Mouse (Mus musculus) hindbrain, embryonic 16.5 days (tissue): ENCODE results near the gene Syne1. TPM values are rescaled to one million over a fixed set of nuclear protein-coding genes. Genes with fewer than 3 reads are reported as not detected.

Experiments
- ATAC-seq: fragments of 200-750 bp; cut with Nextera tagmentation; 2 replicates; pipeline ENCODE4 v1.8.0; 2017; ENCODE audit warnings: moderate TSS enrichment, moderate library complexity
- H3K27ac ChIP-seq: fragments of 300-500 bp; sonication (generic); 2 replicates; pipeline ENCODE4 v1.5.1; 2014; ENCODE audit warnings: low read depth, mild to moderate bottlenecking, control low read depth, low read length, moderate library complexity
- H3K27me3 ChIP-seq: fragments of 300-500 bp; sonication (generic); replicated peaks from 2 replicates; pipeline ENCODE4 v1.6.1; 2014; ENCODE audit warnings: low read length; ENCODE audit not compliant: control insufficient read depth, insufficient read depth
- H3K36me3 ChIP-seq: fragments of 300-500 bp; sonication (generic); 2 replicates; pipeline ENCODE4 v1.6.1; 2014; ENCODE audit warnings: mild to moderate bottlenecking, low read length, moderate library complexity, mixed read lengths; ENCODE audit not compliant: control insufficient read depth, insufficient read depth
- H3K4me1 ChIP-seq: fragments of 300-500 bp; sonication (generic); 2 replicates; pipeline ENCODE4 v1.6.1; 2014; ENCODE audit warnings: low read depth, low read length; ENCODE audit not compliant: control insufficient read depth, insufficient read depth
- H3K4me2 ChIP-seq: fragments of 300-500 bp; sonication (generic); 2 replicates; pipeline ENCODE4 v1.6.1; 2014; ENCODE audit warnings: mild to moderate bottlenecking, low read length, control low read depth, moderate library complexity
- H3K4me3 ChIP-seq: fragments of 300-500 bp; sonication (generic); 2 replicates; pipeline ENCODE4 v1.5.1; 2014; ENCODE audit warnings: mild to moderate bottlenecking, low read length, control low read depth, moderate library complexity
- H3K9ac ChIP-seq: fragments of 300-500 bp; sonication (generic); 2 replicates; pipeline ENCODE4 v1.6.1; 2014; ENCODE audit warnings: low read depth, mild to moderate bottlenecking, control low read depth, low read length, moderate library complexity
- H3K9me3 ChIP-seq: fragments of 300-500 bp; sonication (generic); 2 replicates; pipeline ENCODE4 v1.6.1; 2014; ENCODE audit warnings: mild to moderate bottlenecking, low read length, moderate library complexity; ENCODE audit not compliant: control insufficient read depth
- WGBS: fragments of 180-500 bp; shearing (Covaris S2); extraction: QIAGEN DNeasy Blood & Tissue Kit; methylation state at CpG from one replicate; pipeline ENCODE4 v1.1.7; 2014; 5-methylcytosine and 5-hydroxymethylcytosine counted together
- polyA plus RNA-seq: library from polyadenylated mRNA; unstranded; fragments of >200 nt; fragmentation: Nextera tagmentation; extraction: Ambion mirVana; gene quantifications from 2 replicates; pipeline ENCODE4 v1.2.1, GENCODE M21; 2015

Gene Syne1
- polyA plus RNA-seq, 1 experiment from 2014 or later = 18.7 TPM

DNA sequence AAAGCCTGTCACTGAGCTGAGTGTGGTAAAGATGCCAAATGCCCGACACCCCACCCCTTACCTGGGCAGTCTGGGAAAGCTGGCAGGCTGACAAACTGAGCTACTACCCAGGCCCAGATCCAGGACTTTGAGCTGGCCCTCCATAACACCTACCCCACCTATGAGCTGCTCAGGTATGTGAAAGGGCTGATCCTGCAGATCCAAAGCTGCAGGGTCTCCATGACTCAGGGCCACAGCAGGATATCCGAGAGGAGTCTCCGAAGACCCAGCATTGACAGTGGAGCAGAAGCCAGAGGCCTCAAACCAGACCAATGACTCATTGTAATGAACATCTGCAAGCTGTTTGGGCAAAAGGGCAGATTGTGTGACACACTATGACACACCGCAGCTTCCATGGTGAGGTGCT, 369.5 kb downstream of the Syne1 start:
- Histone ChIP-seq H3K36me3 (peaks cover 24% of the 10 kb centered on the region), H3K9me3 (no peaks in the 10 kb centered on the region), H3K4me3 (no peak overlapping the region), H3K4me2 (no peak overlapping the region), H3K27ac (no peak overlapping the region), H3K27me3 (no peaks in the 10 kb centered on the region), H3K4me1 (no peaks in the 10 kb centered on the region), H3K9ac (no peak overlapping the region)
- WGBS = 85% methylated on average over 4 of the region's 4 CpGs
- no peak for ATAC-seq

DNA sequence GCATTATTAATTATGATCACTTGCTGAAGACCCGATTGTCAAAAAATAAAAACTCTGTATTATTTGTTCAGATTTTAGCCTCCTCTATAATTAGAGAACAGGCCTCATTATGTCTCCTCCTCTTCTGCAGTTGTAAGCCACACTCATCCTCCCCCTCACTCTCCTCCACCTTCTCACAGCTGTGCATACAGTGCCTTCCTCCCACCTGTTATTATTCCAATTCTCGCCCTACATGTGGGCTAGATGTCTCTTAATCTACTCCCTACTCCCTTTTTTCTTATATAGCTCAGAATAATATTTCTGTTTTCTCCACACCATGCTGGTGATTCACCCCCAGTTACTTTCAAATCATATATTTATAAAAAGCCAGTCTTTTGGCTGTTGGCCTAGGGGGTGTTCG, 371.4 kb downstream of the Syne1 start:
- Histone ChIP-seq H3K9ac (no peak overlapping the region), H3K27me3 (no peaks in the 10 kb centered on the region), H3K4me1 (no peaks in the 10 kb centered on the region), H3K4me3 (no peak overlapping the region), H3K9me3 (no peaks in the 10 kb centered on the region), H3K36me3 (peaks cover 18% of the 10 kb centered on the region), H3K4me2 (no peak overlapping the region), H3K27ac (no peak overlapping the region)
- WGBS = 87% methylated on average over 3 of the region's 3 CpGs
- ATAC-seq = no peak

DNA sequence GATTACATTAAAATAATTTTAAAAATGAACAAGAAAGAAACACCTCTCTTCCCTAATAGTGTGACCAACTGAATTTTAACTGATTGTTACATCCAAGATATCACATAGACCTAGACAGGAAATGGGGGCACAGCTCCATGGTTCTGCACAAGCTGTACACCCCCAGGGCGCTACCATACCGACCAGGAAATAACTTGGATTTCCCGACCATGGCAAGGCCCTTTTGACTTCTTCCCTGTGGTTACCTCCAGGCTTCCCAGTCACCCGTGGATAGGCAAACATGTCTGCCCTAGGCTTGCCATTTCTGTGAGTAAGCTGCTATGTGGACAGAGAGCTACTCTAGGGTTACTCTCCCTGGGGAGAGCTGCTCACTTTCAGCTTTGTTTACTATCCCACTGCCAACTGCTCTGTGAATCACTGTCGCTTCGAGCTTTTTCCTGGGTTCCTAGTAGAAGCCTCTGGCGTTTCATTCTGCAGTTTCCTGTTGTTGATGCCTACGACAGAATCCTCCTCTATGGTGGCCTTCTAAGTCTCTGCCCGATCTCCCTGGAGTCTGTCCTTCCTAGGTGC, 373.8 kb downstream of the Syne1 start:
- ATAC-seq = no peak
- no peak overlapping the region for H3K9ac ChIP-seq

DNA sequence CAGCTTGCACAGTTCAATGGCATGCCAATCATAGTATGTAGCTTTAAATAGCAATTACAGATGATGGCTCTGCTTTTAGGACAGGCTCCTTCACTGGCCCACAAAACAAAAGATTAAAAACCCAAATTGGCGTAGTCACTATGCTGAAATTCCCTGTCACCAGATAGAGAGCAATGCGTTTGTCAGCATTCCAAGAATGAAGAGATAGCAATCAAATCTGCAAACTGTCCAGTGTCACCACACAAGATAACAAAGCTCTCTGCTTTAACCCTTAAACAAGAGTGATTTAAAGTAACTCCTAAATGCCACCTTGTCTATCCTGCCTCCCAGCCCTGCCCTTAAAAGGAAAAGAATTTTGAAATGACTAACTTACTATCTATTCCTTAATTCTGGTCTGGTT, 374.9 kb downstream of the Syne1 start:
- Histone ChIP-seq H3K9ac (no peak overlapping the region), H3K27ac (no peak overlapping the region), H3K4me2 (no peak overlapping the region), H3K27me3 (no peaks in the 10 kb centered on the region), H3K9me3 (no peaks in the 10 kb centered on the region), H3K36me3 (no peaks in the 10 kb centered on the region; the same call in 1 of the 2 replicates), H3K4me1 (no peaks in the 10 kb centered on the region), H3K4me3 (no peak overlapping the region)
- ATAC-seq = no peak
- 74% methylated on average over 2 of the region's 2 CpGs for WGBS

More for the DNA sequence above, 373.8 kb downstream of the Syne1 start:
- H3K4me2 ChIP-seq = no peak overlapping the region
- H3K36me3 ChIP-seq = peaks cover 6% of the 10 kb centered on the region; the same call in 1 of the 2 replicates
- no peaks in the 10 kb centered on the region for H3K4me1 ChIP-seq
- no peaks in the 10 kb centered on the region for H3K9me3 ChIP-seq
- 70% methylated on average over 9 of the region's 9 CpGs for WGBS
- H3K27me3 ChIP-seq = no peaks in the 10 kb centered on the region
- no peak overlapping the region for H3K4me3 ChIP-seq
- H3K27ac ChIP-seq = no peak overlapping the region

DNA sequence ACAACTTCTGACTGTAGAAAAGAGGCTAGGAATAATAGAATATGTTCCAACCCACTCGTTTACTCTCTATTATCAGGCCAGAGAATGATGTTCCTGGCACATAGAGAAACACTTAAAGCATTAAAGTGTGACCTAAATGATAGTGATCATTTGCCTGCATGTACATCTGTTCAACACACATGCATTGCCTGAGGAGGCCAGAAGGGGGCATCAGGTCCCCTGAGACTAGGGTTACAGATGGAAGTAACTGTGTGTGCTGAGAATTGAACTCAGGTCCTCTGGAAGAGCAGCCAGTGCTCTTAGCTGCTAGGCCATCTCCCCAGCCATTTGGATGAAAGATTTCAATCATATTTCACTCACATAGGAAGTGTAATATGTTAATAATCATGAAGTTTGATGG, 380.9 kb downstream of the Syne1 start:
- H3K36me3 ChIP-seq = peaks cover 7% of the 10 kb centered on the region
- H3K9me3 ChIP-seq = no peaks in the 10 kb centered on the region
- no peaks in the 10 kb centered on the region for H3K27me3 ChIP-seq
- no peak overlapping the region for H3K4me3 ChIP-seq
- H3K27ac ChIP-seq = no peak overlapping the region
- H3K4me1 ChIP-seq = no peaks in the 10 kb centered on the region
- no peak for ATAC-seq
- no peak overlapping the region for H3K4me2 ChIP-seq
- H3K9ac ChIP-seq = no peak overlapping the region
- WGBS = 52% methylated on average over 1 of the region's 1 CpGs

DNA sequence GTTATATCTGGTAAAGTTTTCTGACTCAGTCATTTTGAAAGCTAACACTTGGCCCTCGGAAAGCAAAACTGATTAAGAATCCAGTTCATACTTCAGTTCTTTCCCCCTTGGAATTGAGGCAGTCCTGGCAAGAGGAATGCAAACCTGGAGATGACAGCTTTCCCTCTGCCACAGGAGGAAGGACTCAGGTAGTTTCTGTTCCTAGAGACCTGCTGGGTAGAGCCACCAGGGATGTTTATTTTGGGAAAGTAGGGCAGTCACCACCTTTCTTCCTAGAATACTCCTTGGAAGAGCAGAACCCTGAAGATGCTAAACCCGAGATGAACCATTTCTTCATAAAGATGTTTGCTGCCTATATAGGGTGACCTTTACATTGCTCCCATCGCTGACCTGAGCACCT, 383.8 kb downstream of the Syne1 start:
- Histone ChIP-seq H3K36me3 (peaks cover 7% of the 10 kb centered on the region), H3K9me3 (no peaks in the 10 kb centered on the region), H3K4me3 (no peak overlapping the region), H3K27ac (no peak overlapping the region), H3K4me1 (no peaks in the 10 kb centered on the region), H3K27me3 (no peaks in the 10 kb centered on the region), H3K9ac (no peak overlapping the region), H3K4me2 (no peak overlapping the region)
- 84% methylated on average over 3 of the region's 3 CpGs for WGBS
- no peak for ATAC-seq

DNA sequence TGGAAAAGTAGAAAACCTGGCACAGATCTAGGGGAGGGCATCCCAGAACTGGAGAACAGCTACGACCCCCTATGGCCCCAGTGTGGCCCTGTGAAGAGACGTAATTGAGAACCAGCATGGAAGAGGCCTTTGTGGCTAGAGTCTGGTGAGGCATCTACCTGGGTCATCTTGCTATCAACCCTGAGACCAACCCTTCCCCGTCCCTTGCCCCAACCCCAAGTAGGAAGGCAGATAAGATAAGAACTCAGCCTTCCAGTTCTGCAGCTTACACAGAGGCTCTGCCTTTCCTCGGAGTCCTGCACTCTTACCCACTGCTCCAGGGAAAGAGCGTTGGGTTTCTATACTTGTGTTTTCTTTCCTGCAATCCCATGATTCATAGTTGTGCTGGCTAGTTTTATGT, 385.8 kb downstream of the Syne1 start:
- Histone ChIP-seq H3K36me3 (peaks cover 1% of the 10 kb centered on the region), H3K9ac (no peak overlapping the region), H3K9me3 (no peaks in the 10 kb centered on the region), H3K27me3 (no peaks in the 10 kb centered on the region), H3K4me3 (no peak overlapping the region), H3K4me2 (no peak overlapping the region), H3K27ac (no peak overlapping the region), H3K4me1 (no peaks in the 10 kb centered on the region)
- ATAC-seq = no peak
- 90% methylated on average over 5 of the region's 5 CpGs for WGBS

DNA sequence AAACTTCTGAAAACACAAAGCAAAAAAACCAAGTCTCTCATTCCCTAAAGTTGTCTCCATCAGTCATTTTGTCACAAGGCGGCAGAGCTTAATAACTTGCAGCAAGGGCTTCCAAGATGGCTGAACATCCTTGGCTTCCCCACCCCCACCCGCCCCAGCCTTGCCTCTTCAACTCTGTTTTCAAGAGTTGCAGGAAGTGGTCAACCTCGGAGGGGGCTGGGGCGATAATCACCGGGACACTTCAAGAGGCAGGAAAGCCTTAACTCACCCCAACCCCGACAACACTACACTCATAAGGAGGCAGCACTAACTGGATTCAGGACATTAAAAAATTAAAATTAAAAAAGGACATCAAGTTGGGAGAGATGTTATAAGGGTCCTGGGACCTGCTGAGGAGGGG, 387.5 kb downstream of the Syne1 start:
- H3K4me3 ChIP-seq = no peak overlapping the region
- H3K4me1 ChIP-seq = no peaks in the 10 kb centered on the region
- ATAC-seq = no peak
- H3K9me3 ChIP-seq = no peaks in the 10 kb centered on the region
- H3K36me3 ChIP-seq = no peaks in the 10 kb centered on the region; the same call in 1 of the 2 replicates
- H3K27me3 ChIP-seq = no peaks in the 10 kb centered on the region
- WGBS = 78% methylated on average over 6 of the region's 6 CpGs
- no peak overlapping the region for H3K4me2 ChIP-seq
- H3K9ac ChIP-seq = no peak overlapping the region
- H3K27ac ChIP-seq = no peak overlapping the region

DNA sequence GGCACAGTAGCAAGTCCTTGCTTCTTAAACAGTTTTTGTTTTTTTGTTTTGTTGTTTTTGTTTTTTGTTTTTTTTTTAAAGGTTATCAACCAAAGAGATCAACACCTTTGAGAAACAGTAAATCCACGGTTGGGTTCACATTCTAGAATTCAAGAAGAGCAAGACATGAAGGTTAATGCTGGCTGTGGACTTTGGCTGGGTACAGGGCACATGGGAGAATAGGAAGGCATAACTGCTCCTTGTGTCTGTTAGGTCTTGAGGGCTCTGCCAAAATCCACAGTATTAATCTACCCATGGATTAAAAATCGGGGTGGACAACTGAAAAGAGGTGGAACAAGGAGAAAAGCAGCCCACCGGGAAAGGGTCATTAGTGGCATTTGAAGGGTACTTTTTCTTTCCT, 388.0 kb downstream of the Syne1 start:
- H3K9me3 ChIP-seq = no peaks in the 10 kb centered on the region
- ATAC-seq = no peak
- no peak overlapping the region for H3K9ac ChIP-seq
- 80% methylated on average over 3 of the region's 3 CpGs for WGBS
- no peak overlapping the region for H3K4me2 ChIP-seq
- H3K4me3 ChIP-seq = no peak overlapping the region
- no peaks in the 10 kb centered on the region for H3K27me3 ChIP-seq
- H3K4me1 ChIP-seq = no peaks in the 10 kb centered on the region
- no peaks in the 10 kb centered on the region; the same call in 1 of the 2 replicates for H3K36me3 ChIP-seq
- H3K27ac ChIP-seq = no peak overlapping the region
